Mouse (Mus musculus) neural tube, embryonic 12.5 days (tissue): ENCODE results near the gene Lamtor1. TPM values are rescaled to one million over a fixed set of nuclear protein-coding genes. Genes with fewer than 3 reads are reported as not detected.

ENCODE experiments used
- ATAC-seq: fragments of 200-750 bp; cut with Nextera tagmentation; 2 replicates; pipeline ENCODE4 v1.8.0; 2017; ENCODE audit warnings: low read depth, mild to moderate bottlenecking, moderate TSS enrichment, moderate library complexity; ENCODE audit not compliant: low FRiP score
- H3K27ac ChIP-seq: fragments of 300-500 bp; sonication (generic); 2 replicates; pipeline ENCODE4 v1.5.1; 2016
- H3K27me3 ChIP-seq: fragments of 300-500 bp; sonication (generic); replicated peaks from 2 replicates; pipeline ENCODE4 v1.6.1; 2016; ENCODE audit warnings: mild to moderate bottlenecking
- H3K36me3 ChIP-seq: fragments of 300-500 bp; sonication (generic); 2 replicates; pipeline ENCODE4 v1.6.1; 2016; ENCODE audit warnings: mild to moderate bottlenecking
- H3K4me1 ChIP-seq: fragments of 300-500 bp; sonication (generic); 2 replicates; pipeline ENCODE4 v1.6.1; 2016
- H3K4me2 ChIP-seq: fragments of 300-500 bp; sonication (generic); replicated peaks from 2 replicates; pipeline ENCODE4 v1.6.1; 2016; ENCODE audit warnings: mild to moderate bottlenecking
- H3K4me3 ChIP-seq: fragments of 300-500 bp; sonication (generic); 2 replicates; pipeline ENCODE4 v1.5.1; 2016
- H3K9ac ChIP-seq: fragments of 300-500 bp; sonication (generic); 2 replicates; pipeline ENCODE4 v1.6.1; 2016; ENCODE audit warnings: mild to moderate bottlenecking
- H3K9me3 ChIP-seq: fragments of 300-500 bp; sonication (generic); 2 replicates; pipeline ENCODE4 v1.6.1; 2016; ENCODE audit warnings: mild to moderate bottlenecking
- WGBS: fragments of 180-500 bp; shearing (Covaris S2); methylation state at CpG from one replicate; pipeline ENCODE4 v1.1.7; 2016; 5-methylcytosine and 5-hydroxymethylcytosine counted together
- polyA plus RNA-seq: library from polyadenylated mRNA; unstranded; fragments of >200 nt; fragmentation: Nextera tagmentation; extraction: Ambion mirVana; gene quantifications from 2 replicates; pipeline ENCODE4 v1.2.1, GENCODE M21; 2016

Gene Lamtor1
- polyA plus RNA-seq, 1 experiment from 2014 or later = 134 TPM

DNA sequence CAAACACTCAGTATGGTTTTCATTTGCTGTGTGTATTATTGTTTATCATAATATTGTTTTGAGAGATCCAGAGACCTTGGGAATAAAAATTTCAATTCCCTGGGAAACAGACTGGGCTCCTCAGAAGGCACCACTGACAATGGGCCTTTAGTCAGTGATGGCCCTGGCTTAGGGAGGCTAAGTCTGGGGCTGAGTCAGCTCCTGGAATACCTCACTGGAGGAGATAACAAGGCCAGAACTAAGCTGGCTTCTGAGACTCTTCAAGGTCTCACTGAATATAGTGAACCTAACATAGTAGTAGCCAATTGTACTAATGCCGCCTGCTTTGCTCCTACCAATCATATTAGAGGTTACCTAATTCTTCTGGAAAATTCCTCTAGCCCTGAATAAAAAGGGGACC, 29.7 kb upstream of the Lamtor1 start:
- ATAC-seq = no peak
- Histone ChIP-seq H3K27ac (no peak overlapping the region), H3K4me1 (no peaks in the 10 kb centered on the region), H3K4me3 (no peak overlapping the region), H3K36me3 (no peaks in the 10 kb centered on the region), H3K27me3 (no peaks in the 10 kb centered on the region), H3K9me3 (no peaks in the 10 kb centered on the region), H3K9ac (no peak overlapping the region), H3K4me2 (no peak overlapping the region)
- 90% methylated on average over 1 of the region's 1 CpGs for WGBS

DNA sequence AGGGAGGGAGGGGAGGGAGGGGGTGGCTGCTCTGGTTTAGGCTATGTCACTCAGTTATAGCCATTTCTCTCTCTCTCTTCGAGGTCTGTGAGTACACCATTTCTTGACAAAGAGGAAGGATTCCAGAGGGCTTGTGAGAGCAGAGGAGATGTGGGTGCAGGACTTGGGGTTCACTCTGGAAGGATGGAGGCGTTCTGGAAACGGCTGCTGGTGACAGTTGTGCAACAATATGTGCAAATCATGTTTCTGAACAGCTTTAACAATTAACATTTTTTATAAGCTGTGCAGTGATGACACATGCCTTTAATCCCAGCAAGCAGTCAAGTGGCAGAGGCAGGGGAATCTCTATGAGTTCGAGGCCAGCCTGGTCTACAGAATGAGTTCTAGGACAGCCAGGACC, 24.8 kb upstream of the Lamtor1 start:
- H3K4me2 ChIP-seq = no peak overlapping the region
- no peaks in the 10 kb centered on the region for H3K27me3 ChIP-seq
- H3K36me3 ChIP-seq = no peaks in the 10 kb centered on the region
- 85% methylated on average over 4 of the region's 4 CpGs for WGBS
- no peak overlapping the region for H3K4me3 ChIP-seq
- H3K4me1 ChIP-seq = no peaks in the 10 kb centered on the region
- no peaks in the 10 kb centered on the region for H3K9me3 ChIP-seq
- ATAC-seq = no peak
- H3K9ac ChIP-seq = no peak overlapping the region
- no peak overlapping the region for H3K27ac ChIP-seq

DNA sequence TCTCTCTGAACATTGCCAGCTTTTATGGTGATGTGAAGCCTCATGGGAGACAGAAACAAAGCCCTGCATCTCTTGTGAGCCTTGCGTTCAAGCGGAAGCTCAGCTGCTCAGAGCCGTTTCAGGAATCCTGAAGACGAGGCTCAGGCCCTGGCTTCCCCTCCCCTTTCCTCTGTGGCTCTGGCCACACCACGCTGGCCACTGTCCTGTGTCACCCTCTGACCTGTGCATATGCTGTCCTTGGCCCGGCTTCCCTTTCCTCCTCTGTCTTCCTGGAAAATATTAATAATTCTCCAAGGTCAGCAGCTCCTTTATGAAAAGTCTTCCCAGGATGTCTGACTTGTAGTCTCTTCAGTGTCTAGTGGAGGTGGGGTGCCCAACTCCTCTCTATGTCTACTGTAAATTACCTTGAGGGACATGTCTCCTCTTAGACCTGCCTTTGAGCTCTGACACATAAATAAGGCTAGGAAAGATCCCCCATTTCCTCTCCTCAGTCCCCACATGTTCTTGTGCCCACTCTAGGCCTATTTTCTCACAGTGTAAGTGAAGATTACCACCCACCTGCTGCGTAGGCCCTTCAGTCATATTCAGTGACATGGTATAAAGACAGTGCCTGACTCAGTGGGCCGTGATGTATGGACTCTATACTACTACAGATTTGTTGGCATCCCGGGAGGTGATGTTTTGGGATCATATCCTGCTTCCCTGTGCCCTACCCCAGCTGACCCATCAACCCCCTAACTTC, 23.1 kb upstream of the Lamtor1 start:
- no peak for ATAC-seq
- Histone ChIP-seq H3K9ac (no peak overlapping the region), H3K4me1 (no peaks in the 10 kb centered on the region), H3K4me3 (no peak overlapping the region), H3K27me3 (no peaks in the 10 kb centered on the region), H3K9me3 (no peaks in the 10 kb centered on the region), H3K27ac (no peak overlapping the region), H3K36me3 (no peaks in the 10 kb centered on the region), H3K4me2 (no peak overlapping the region)
- 61% methylated on average over 9 of the region's 9 CpGs for WGBS

DNA sequence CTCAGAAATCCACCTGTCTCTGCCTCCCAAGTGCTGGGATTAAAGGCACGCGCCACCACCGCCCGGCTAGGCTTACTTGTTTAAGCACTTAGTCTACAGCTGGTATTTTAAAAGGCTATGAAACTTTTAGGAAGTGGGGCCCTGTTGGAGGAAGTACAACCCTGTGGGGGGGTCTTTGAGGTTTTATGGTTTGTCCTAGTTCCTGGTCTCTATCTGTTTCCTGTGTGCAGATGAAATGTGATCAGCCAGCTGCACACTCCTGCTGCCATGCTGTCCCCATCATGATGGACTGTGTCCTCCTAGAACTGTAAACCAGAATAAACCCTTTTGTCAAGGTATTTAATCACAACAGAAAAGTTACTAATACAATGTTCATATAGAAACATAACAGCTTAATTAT, 21.5 kb upstream of the Lamtor1 start:
- H3K36me3 ChIP-seq = no peaks in the 10 kb centered on the region
- WGBS = 98% methylated on average over 4 of the region's 4 CpGs
- no peak for ATAC-seq
- H3K9ac ChIP-seq = no peak overlapping the region
- no peak overlapping the region for H3K4me3 ChIP-seq
- no peaks in the 10 kb centered on the region for H3K27me3 ChIP-seq
- no peaks in the 10 kb centered on the region for H3K9me3 ChIP-seq
- H3K4me1 ChIP-seq = no peaks in the 10 kb centered on the region
- H3K27ac ChIP-seq = no peak overlapping the region
- no peak overlapping the region for H3K4me2 ChIP-seq

DNA sequence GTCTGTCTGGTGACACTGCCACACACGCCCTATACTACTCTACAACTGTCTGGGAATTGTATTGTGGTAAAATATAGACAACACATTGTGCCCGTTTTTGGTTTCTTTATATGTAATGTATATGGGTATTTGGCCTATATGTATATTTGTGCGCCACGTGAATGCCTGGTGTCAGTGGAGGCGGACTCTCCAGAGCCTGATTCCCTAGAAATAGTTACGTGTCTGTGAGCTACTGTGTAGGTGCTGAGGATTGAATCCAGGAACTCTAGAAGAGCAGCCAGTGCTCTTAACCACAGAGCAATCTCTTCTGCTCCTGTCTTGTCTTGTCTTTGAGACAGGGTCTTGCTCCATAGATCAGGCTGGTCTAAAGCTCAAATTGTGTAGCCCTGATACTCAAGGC, 19.4 kb upstream of the Lamtor1 start:
- Histone ChIP-seq H3K9me3 (no peaks in the 10 kb centered on the region), H3K4me1 (no peaks in the 10 kb centered on the region), H3K4me3 (no peak overlapping the region), H3K27me3 (no peaks in the 10 kb centered on the region), H3K36me3 (no peaks in the 10 kb centered on the region), H3K27ac (no peak overlapping the region), H3K4me2 (no peak overlapping the region), H3K9ac (no peak overlapping the region)
- WGBS = 91% methylated on average over 6 of the region's 6 CpGs
- ATAC-seq = no peak

DNA sequence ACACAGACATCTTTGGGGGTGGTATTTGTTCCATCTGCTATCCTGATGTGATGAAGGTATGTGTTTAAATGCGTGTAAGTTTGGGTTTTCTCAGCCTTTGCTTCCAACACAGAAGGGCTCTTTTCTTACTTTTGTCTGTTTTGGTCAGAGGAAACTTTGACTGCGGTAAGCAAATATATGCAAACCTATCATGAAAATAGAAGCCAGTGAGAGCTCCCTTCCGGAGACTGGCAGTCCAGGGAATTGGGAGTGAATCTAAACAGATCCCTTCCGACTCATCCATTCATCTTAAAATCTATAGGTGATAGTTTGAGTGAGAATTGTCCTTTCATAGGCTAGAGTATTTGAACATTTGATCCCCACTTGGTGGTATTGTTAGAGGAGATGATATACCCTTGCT, 17.2 kb upstream of the Lamtor1 start:
- no peak overlapping the region for H3K27ac ChIP-seq
- no peak overlapping the region for H3K9ac ChIP-seq
- ATAC-seq = no peak
- no peak overlapping the region for H3K4me3 ChIP-seq
- no peaks in the 10 kb centered on the region for H3K36me3 ChIP-seq
- no peaks in the 10 kb centered on the region for H3K27me3 ChIP-seq
- H3K9me3 ChIP-seq = no peaks in the 10 kb centered on the region
- no peaks in the 10 kb centered on the region for H3K4me1 ChIP-seq
- H3K4me2 ChIP-seq = no peak overlapping the region
- 87% methylated on average over 4 of the region's 4 CpGs for WGBS

DNA sequence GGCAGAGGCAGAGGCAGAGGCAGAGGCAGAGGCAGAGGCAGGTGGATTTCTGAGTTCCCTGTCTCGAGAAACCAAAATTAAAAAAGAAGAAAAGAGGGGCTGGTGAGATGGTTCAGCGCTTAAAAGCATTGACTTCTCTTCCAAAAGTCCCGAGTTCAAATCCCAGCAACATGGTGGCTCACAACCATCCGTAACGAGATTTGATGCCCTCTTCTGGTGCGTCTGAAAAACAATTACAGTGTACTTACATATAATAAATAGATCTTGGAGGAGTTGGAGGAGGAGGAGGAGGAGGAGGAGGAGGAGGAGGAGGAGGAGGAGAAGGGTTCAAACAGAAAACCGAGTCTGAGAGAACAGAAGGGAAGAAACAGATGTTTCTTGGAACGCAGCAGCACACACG, 10.0 kb upstream of the Lamtor1 start:
- Histone ChIP-seq H3K27me3 (no peaks in the 10 kb centered on the region), H3K4me3 (peak overlapping the region; percentile 49), H3K4me2 (peak overlapping the region; percentile 53), H3K9ac (peak overlapping the region; percentile 48; the same call in 1 of the 2 replicates), H3K4me1 (0 out of 2 replicates have a peak, but pooled peaks cover 4% of the 10 kb centered on the region), H3K27ac (no peak overlapping the region; the same call in 1 of the 2 replicates), H3K36me3 (no peaks in the 10 kb centered on the region), H3K9me3 (no peaks in the 10 kb centered on the region)
- 37% methylated on average over 9 of the region's 9 CpGs for WGBS
- no peak for ATAC-seq

DNA sequence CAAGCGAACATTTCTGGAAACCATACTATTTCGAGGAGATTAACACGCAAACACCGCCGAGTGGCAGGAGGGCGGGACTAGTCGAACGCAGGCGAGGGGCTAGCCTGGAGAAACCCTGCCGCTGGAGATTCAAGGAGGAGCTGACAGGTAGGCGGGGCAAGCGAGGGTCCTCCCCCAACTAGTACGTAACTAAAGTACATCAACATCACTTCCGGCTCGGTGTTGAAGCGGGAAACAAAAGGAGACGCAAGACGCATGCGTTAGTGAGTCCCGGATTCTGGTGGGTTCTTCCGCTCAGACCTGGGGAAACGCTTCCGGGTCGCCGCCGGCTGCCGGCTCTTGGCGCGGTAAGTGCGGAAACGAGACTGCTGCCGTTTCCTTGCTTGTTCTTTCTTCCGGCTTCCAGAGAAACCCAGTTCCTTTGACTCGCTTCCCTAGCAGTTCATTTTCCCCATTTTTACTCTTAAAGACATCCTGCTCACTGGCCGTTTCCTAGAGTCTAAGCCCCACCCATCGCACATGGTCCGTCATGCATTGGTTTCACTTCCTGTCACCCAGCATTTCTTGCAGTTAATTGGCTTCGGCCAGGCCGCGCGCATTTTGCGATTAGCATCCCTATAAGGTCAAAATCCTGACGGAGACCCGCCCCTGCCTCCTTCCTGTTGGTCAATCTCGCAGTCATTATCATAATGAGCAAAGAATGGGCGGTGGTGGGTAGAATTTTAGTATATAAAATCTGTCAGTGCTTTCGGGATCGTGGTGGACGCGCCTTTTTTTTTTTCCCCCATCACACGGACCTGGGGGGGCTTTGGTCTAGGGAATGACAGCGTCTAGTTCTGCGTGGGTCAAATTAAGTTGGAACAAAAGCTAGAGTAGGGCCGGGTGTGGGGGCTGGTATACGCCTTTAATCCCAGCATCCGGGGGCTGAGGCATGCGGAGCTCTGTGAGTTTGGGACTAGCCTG, 9.3 kb upstream of the Lamtor1 start:
- peak overlapping the region; percentile 49 for H3K4me3 ChIP-seq
- 0 out of 2 replicates have a peak, but pooled peaks cover 4% of the 10 kb centered on the region for H3K4me1 ChIP-seq
- peak; percentile 98 for ATAC-seq
- no peaks in the 10 kb centered on the region for H3K27me3 ChIP-seq
- H3K9me3 ChIP-seq = no peaks in the 10 kb centered on the region
- H3K4me2 ChIP-seq = peak overlapping the region; percentile 58
- peak overlapping the region; percentile 57; the same call in 1 of the 2 replicates for H3K27ac ChIP-seq
- WGBS = under 1% methylated on average over 57 of the region's 57 CpGs
- H3K9ac ChIP-seq = peak overlapping the region; percentile 48
- no peaks in the 10 kb centered on the region for H3K36me3 ChIP-seq

DNA sequence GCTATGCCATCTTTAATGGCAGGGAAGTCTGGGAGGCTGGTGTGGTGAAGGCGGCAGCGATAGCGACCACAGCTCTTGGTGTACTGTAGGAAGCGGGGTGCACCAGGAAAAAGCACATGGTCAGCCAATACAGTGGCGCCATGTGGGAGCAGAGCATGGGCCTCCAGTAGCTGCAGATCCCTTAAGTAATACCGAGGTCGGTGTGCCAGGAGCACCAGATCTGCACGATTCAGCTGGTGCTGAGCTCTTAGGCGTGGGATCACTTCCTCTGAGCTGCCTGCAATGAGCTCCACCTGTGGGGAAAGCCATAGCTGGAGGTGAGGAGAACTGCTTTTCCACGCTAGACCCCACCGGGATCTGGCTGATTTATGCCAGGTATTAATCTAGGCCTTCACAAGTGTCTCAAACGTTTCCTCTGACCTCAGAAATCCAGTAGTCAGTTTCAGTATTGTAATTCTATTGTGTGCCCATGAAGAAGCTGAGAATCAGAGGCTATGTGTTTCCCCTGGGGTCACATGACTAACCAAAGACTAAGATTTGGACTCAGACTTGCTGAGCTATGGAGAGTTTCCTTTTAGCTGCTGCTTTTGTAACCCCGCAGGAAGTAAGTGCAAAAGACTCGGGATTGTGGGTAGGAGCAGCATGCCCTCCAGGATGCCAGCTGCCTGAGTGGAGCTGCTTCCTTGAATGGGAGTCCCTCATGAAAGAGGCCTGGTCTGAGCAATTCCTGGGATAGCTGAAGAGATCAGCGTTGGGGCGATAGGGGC, 5.2 kb upstream of the Lamtor1 start:
- Histone ChIP-seq H3K4me2 (no peak overlapping the region), H3K4me3 (no peak overlapping the region), H3K27me3 (no peaks in the 10 kb centered on the region), H3K36me3 (peaks cover 11% of the 10 kb centered on the region; the same call in 1 of the 2 replicates), H3K4me1 (0 out of 2 replicates have a peak, but pooled peaks cover 4% of the 10 kb centered on the region), H3K9ac (no peak overlapping the region), H3K9me3 (no peaks in the 10 kb centered on the region), H3K27ac (no peak overlapping the region)
- ATAC-seq = no peak
- WGBS = 93% methylated on average over 16 of the region's 16 CpGs

DNA sequence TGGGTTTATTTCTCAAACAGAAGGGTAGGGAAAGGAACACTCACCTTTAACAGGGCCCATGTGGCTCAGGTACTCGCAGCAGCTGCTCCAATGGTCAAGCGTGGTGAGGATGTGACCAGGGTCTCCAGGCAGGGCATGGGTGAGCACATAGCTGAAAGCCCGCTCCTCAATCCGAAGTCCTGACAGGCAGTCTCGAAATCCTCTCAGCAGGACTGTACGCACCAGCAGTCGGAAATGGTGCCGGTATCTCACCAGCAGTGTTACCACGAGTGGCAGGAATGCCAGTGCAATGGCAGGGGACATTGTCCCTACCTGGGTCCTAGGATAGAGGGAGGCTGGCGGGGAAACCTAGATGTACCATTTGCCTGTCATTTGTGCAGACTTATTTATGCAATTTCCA, 3.7 kb upstream of the Lamtor1 start:
- Histone ChIP-seq H3K4me2 (no peak overlapping the region), H3K27ac (no peak overlapping the region), H3K9me3 (no peaks in the 10 kb centered on the region), H3K4me3 (no peak overlapping the region), H3K4me1 (peaks cover 7% of the 10 kb centered on the region), H3K36me3 (peaks cover 11% of the 10 kb centered on the region; the same call in 1 of the 2 replicates), H3K9ac (no peak overlapping the region), H3K27me3 (no peaks in the 10 kb centered on the region)
- ATAC-seq = no peak
- 91% methylated on average over 10 of the region's 10 CpGs for WGBS

DNA sequence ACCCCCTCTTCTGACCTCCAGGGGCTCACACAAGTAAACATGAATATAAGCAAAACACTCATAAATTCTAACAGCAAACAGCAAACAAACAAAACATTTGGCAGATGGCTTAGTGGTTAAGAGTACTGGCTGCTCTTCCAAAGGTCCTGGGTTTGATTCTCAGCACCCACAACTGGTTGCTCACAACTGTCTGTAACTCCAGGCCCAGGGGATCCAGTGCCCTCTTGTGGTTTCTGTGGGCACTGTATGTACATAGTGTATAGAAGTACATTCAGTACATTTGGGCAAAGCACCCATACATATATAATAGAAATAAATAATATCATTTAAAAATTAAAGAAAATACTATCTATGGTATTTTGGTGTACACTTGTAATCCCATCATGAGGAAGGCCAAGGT, 2.9 kb upstream of the Lamtor1 start:
- Histone ChIP-seq H3K4me3 (no peak overlapping the region), H3K9me3 (no peaks in the 10 kb centered on the region), H3K27ac (no peak overlapping the region), H3K4me2 (no peak overlapping the region), H3K36me3 (peaks cover 11% of the 10 kb centered on the region; the same call in 1 of the 2 replicates), H3K27me3 (no peaks in the 10 kb centered on the region), H3K4me1 (peaks cover 6% of the 10 kb centered on the region), H3K9ac (no peak overlapping the region)
- ATAC-seq = no peak

DNA sequence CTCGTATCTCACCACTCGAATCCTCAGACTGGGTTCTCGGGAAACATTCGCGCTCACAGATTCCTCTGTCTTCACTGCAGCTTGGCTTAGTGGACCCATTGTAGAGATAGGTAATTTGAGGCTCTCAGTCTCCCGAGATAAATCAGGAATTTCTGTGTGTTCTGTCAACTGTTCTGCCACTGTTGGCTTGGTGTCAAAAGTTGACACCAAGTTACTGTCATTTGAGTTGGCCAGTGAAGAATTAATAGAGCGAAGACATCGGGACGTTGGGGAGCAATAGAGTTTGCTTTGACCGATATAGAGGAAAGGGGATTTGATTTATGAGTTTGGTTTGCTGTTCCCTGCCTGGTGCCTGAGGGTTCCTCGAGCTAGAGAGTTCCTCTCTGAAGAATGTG, 580 bp downstream of the Lamtor1 start, which contains the start of gene Tomt:
TSS of gene Tomt (minus strand) at position 73 of the 395 bp plus-strand sequence.
- peak within 1 kb of the TSS; percentile 85 for H3K4me3 ChIP-seq
- no peak for ATAC-seq
- H3K4me2 ChIP-seq = peak within 1 kb of the TSS; percentile 63
- 12% methylated on average over 11 of the region's 11 CpGs for WGBS
- no peaks in the 10 kb centered on the region for H3K9me3 ChIP-seq
- peaks cover 6% of the 10 kb centered on the region for H3K4me1 ChIP-seq
- peaks cover 34% of the 10 kb centered on the region for H3K36me3 ChIP-seq
- peak within 1 kb of the TSS; percentile 91 for H3K9ac ChIP-seq
- peak within 1 kb of the TSS; percentile 83 for H3K27ac ChIP-seq
- H3K27me3 ChIP-seq = no peaks in the 10 kb centered on the region
